Mouse (Mus musculus): ENCODE measurements around the gene Ipo13. TPM values are rescaled to one million over a fixed set of nuclear protein-coding genes. Genes with fewer than 3 reads are reported as not detected.

Ipo13 gene
- polyA plus RNA-seq, 1 experiment = 96.0 TPM

DNA sequence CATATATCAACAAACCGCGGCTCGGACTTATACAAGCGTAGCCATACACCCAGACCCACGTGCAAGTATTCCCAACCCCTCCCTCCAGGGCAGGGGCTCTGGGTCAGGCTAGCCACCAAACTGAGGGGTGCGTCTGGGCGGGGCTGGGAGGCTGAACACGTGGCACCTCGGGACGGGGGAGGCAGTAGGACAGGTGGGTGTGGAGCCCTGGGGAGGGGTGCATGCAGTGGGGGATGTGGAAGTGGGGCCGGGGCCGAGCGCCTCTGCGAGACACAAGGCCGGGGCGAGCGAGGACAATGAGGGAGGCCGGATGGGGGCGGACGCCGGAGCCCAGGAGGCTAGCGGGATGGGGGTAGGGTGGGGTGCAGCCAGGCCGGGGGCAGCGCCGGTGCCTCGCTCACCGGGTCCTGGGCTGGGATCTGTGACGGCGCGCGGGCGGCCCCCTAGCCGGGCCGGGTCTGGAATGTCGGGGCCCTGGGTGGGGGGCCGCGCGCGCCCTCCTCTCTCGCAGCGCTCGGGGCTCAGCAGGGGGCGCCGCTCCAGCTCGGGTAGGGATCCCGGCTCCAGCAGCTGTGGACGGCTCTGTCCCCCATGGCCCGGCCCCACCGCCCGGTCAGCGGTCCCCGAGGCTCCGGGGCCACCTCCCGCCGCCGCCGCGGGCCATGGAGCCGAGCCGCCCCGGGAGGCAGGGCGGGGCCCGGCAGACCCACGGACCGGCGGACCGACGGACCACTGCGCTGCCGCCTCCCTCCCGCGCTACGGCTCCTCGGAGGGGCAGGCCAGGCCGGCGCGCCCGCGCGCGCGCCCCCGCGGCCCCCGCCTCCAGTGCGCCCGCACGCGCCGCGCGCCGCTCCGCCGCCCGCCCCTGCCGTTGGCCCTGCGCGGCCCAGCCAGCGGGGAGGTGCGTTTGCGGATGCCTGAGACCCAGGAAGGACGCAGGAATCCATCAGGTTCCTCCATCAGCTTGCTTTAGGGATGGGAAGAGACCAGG lies 31.8 kb downstream of the Ipo13 start, which contains the start of gene B4galt2:
TSS of gene B4galt2 (minus strand) at position 787 of the 991 bp plus-strand sequence.
- H3K27me3 ChIP-seq (ENCODE audit: control insufficient read depth, insufficient read depth, low read length) = no peaks in the 10 kb centered on the region; the same call in 1 of the 2 replicates
- no peaks in the 10 kb centered on the region; the same call in 1 of the 2 replicates for H3K36me3 ChIP-seq (ENCODE audit: control insufficient read depth, insufficient read depth, low read length)
- peaks cover 10% of the 10 kb centered on the region for H3K4me1 ChIP-seq (replicated peaks; ENCODE audit: control insufficient read depth, insufficient read depth, low read length)
- no peak within 1 kb of the TSS for H3K27ac ChIP-seq (ENCODE audit: control insufficient read depth, insufficient read depth, low read length)
- peak; percentile 31 for DNase-seq
- 5% methylated on average over 101 of the region's 103 CpGs for WGBS
- TF ChIP-seq POLR2A (IDR thresholded peaks at IDR 0.05; ENCODE audit: control insufficient read depth, extremely low read depth, insufficient read depth, low read length, poor library complexity) (no peak), CTCF (IDR thresholded peaks at IDR 0.05; ENCODE audit: borderline replicate concordance, control insufficient read depth, extremely low read depth, insufficient read depth, low read length, poor library complexity) (no peak)
- H3K4me3 ChIP-seq (ENCODE audit: control insufficient read depth, insufficient read depth, low read length) = 0 out of 2 replicates have a peak within 1 kb of the TSS, but pooled peaks have one; percentile 17

DNA sequence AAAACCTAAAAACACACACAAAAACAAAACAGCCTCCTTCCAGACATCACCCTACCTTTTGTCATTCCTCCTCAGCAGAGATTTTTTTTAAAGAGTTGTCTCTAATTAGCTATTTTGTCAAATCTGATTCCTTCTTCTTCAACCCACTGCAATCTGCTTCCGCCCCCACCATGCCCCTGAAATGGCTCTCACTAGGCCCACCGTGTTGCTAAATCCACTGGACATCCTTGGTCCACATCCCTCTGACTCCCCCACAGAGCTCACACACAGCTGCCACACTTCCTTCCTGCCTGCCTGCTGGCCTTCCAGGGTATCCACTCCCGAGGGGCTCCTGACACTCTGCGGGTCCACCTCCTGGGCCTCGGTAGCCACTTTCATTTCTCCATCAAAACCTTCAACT lies 36.1 kb downstream of the Ipo13 start:
- WGBS = 73% methylated on average over 5 of the region's 5 CpGs
- TF ChIP-seq POLR2A (IDR thresholded peaks at IDR 0.05; ENCODE audit: control insufficient read depth, extremely low read depth, insufficient read depth, low read length, poor library complexity) (no peak), CTCF (IDR thresholded peaks at IDR 0.05; ENCODE audit: borderline replicate concordance, control insufficient read depth, extremely low read depth, insufficient read depth, low read length, poor library complexity) (no peak)
- Histone ChIP-seq H3K4me3 (ENCODE audit: control insufficient read depth, insufficient read depth, low read length) (no peak overlapping the region), H3K27ac (ENCODE audit: control insufficient read depth, insufficient read depth, low read length) (no peak overlapping the region), H3K27me3 (ENCODE audit: control insufficient read depth, insufficient read depth, low read length) (no peaks in the 10 kb centered on the region; the same call in 1 of the 2 replicates), H3K36me3 (ENCODE audit: control insufficient read depth, insufficient read depth, low read length) (no peaks in the 10 kb centered on the region), H3K4me1 (replicated peaks; ENCODE audit: control insufficient read depth, insufficient read depth, low read length) (no peaks in the 10 kb centered on the region; the same call in 1 of the 2 replicates)
- no peak for DNase-seq

DNA sequence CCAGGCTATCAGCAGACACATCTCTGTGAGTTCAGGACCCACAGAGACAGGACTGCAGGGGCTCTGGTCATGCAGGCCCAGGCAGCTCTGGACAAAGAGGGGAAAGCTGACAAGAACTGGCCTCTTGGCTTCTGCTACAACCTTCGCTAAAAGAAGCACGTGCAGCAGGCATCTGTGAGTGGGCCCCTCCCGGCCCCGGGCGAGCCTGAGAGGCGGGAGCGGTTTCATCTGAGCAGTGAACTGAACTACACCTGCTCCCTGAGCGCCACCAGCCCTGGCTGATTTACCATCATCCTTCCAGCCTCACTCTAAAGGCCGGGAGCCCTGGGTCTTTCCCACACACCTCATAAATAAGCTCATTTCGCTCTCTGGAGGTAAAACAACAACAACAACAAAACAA lies 36.5 kb downstream of the Ipo13 start:
- Histone ChIP-seq H3K4me1 (replicated peaks; ENCODE audit: control insufficient read depth, insufficient read depth, low read length) (no peaks in the 10 kb centered on the region; the same call in 1 of the 2 replicates), H3K27me3 (ENCODE audit: control insufficient read depth, insufficient read depth, low read length) (no peaks in the 10 kb centered on the region; the same call in 1 of the 2 replicates), H3K36me3 (ENCODE audit: control insufficient read depth, insufficient read depth, low read length) (no peaks in the 10 kb centered on the region), H3K4me3 (ENCODE audit: control insufficient read depth, insufficient read depth, low read length) (no peak overlapping the region), H3K27ac (ENCODE audit: control insufficient read depth, insufficient read depth, low read length) (no peak overlapping the region)
- TF ChIP-seq CTCF (IDR thresholded peaks at IDR 0.05; ENCODE audit: borderline replicate concordance, control insufficient read depth, extremely low read depth, insufficient read depth, low read length, poor library complexity) (no peak), POLR2A (IDR thresholded peaks at IDR 0.05; ENCODE audit: control insufficient read depth, extremely low read depth, insufficient read depth, low read length, poor library complexity) (no peak)
- 82% methylated on average over 10 of the region's 10 CpGs for WGBS
- DNase-seq = peak; percentile 65

DNA sequence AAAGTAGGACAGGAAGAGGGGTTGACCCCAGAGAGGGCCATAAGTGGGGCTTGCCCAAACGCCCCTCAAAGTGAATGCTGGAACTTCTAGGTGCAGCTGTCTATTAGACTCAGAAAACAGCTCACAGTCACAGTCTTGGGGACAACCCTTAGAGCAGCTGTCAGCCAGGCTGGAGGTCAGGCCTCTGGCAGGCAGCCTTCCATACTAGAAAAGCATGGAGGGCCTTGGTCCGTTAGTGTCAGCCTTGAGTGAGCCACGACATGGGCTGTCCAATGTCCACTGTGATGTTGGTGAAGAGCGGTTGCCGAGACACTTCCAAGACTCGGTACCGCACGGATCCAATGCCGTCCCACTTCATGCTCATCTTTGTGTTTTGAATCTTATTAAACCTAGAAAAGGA lies 41.2 kb downstream of the Ipo13 start:
- Histone ChIP-seq H3K36me3 (ENCODE audit: control insufficient read depth, insufficient read depth, low read length) (no peaks in the 10 kb centered on the region), H3K4me1 (replicated peaks; ENCODE audit: control insufficient read depth, insufficient read depth, low read length) (no peaks in the 10 kb centered on the region; the same call in 1 of the 2 replicates), H3K27ac (ENCODE audit: control insufficient read depth, insufficient read depth, low read length) (no peak overlapping the region), H3K27me3 (ENCODE audit: control insufficient read depth, insufficient read depth, low read length) (no peaks in the 10 kb centered on the region), H3K4me3 (ENCODE audit: control insufficient read depth, insufficient read depth, low read length) (no peak overlapping the region)
- DNase-seq = no peak
- 94% methylated on average over 9 of the region's 9 CpGs for WGBS
- TF ChIP-seq CTCF (IDR thresholded peaks at IDR 0.05; ENCODE audit: borderline replicate concordance, control insufficient read depth, extremely low read depth, insufficient read depth, low read length, poor library complexity) = no peak
- no peak for TF ChIP-seq POLR2A (IDR thresholded peaks at IDR 0.05; ENCODE audit: control insufficient read depth, extremely low read depth, insufficient read depth, low read length, poor library complexity)

DNA sequence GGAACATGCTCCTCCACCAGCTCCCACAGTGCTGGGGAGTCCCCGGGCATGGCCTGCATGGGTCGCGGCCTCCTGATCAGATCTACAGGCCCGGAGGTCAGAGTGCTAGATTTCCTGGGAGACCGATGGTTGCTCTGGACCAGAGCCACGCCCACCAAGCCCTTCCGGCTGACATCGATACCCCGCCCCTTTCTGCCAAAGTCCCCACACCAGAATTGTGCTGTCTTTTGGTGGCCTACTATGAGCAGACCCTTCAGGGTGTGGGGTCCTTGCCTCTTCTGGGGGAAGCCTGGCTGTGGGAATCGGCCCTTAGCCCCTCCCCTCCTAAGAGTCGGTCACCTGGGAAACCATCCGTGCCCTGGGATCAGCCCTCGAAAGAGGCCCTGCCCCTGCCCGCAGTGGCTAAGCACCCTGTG lies 42.3 kb downstream of the Ipo13 start, which contains the start of gene Ccdc24:
TSS of gene Ccdc24 (minus strand) at position 87 of the 416 bp plus-strand sequence.
- no peak within 1 kb of the TSS for H3K4me3 ChIP-seq (ENCODE audit: control insufficient read depth, insufficient read depth, low read length)
- H3K36me3 ChIP-seq (ENCODE audit: control insufficient read depth, insufficient read depth, low read length) = no peaks in the 10 kb centered on the region
- H3K27me3 ChIP-seq (ENCODE audit: control insufficient read depth, insufficient read depth, low read length) = no peaks in the 10 kb centered on the region
- DNase-seq = no peak
- H3K4me1 ChIP-seq (replicated peaks; ENCODE audit: control insufficient read depth, insufficient read depth, low read length) = no peaks in the 10 kb centered on the region; the same call in 1 of the 2 replicates
- no peak within 1 kb of the TSS for H3K27ac ChIP-seq (ENCODE audit: control insufficient read depth, insufficient read depth, low read length)
- WGBS = 48% methylated on average over 14 of the region's 14 CpGs
- TF ChIP-seq POLR2A (IDR thresholded peaks at IDR 0.05; ENCODE audit: control insufficient read depth, extremely low read depth, insufficient read depth, low read length, poor library complexity) = no peak
- no peak for TF ChIP-seq CTCF (IDR thresholded peaks at IDR 0.05; ENCODE audit: borderline replicate concordance, control insufficient read depth, extremely low read depth, insufficient read depth, low read length, poor library complexity)

DNA sequence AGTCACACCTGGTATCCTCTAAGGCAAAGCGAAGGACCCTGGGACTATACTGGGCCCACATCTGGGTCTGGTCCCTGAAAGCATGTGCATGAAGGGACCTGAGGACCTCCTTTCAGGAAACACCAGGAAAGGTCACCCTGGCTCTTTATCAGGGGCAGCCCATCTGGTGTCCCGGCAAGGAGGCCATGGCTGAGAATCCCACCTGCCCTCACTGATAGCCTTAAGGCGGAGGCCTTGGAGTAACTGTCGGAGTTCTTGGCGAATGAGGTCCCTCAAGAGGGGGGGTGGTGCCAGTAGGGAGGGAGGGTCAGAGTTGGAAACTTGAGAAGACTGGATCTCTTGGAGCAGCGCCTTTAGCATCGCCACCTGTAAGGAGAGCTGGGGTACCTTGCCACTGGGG lies 43.0 kb downstream of the Ipo13 start:
- TF ChIP-seq CTCF (IDR thresholded peaks at IDR 0.05; ENCODE audit: borderline replicate concordance, control insufficient read depth, extremely low read depth, insufficient read depth, low read length, poor library complexity) (no peak), POLR2A (IDR thresholded peaks at IDR 0.05; ENCODE audit: control insufficient read depth, extremely low read depth, insufficient read depth, low read length, poor library complexity) (no peak)
- no peak for DNase-seq
- no peaks in the 10 kb centered on the region for H3K36me3 ChIP-seq (ENCODE audit: control insufficient read depth, insufficient read depth, low read length)
- 91% methylated on average over 7 of the region's 7 CpGs for WGBS
- H3K27ac ChIP-seq (ENCODE audit: control insufficient read depth, insufficient read depth, low read length) = no peak overlapping the region
- no peaks in the 10 kb centered on the region; the same call in 1 of the 2 replicates for H3K4me1 ChIP-seq (replicated peaks; ENCODE audit: control insufficient read depth, insufficient read depth, low read length)
- H3K27me3 ChIP-seq (ENCODE audit: control insufficient read depth, insufficient read depth, low read length) = no peaks in the 10 kb centered on the region; the same call in 1 of the 2 replicates
- H3K4me3 ChIP-seq (ENCODE audit: control insufficient read depth, insufficient read depth, low read length) = no peak overlapping the region
